Mouse (Mus musculus) spleen, adult 2 months (tissue): ENCODE results near the gene Kirrel3.

Experiments
- CTCF ChIP-seq: fragments of 200-500 bp; IDR thresholded peaks from 2 replicates; pipeline ENCODE4 v1.5.1; 2011; ENCODE audit warnings: mild to moderate bottlenecking, inconsistent platforms; ENCODE audit not compliant: insufficient read depth, insufficient read length, insufficient replicate concordance; ENCODE audit errors: extremely low read depth
- POLR2A ChIP-seq: fragments of 200-500 bp; IDR thresholded peaks from 2 replicates; pipeline ENCODE4 v1.6.1; 2011; ENCODE audit warnings: low read depth, low read length, inconsistent platforms

GRCm38 (mm10) chr9:34953420-34953819, 467.7 kb downstream of the Kirrel3 start:
- TF ChIP-seq CTCF (no peak), POLR2A (no peak)
